Mouse (Mus musculus): ENCODE data around the gene Bclaf1.

Bclaf1 gene

GRCm38 (mm10) chr10:20314797-20315196, 2.5 kb downstream of the Bclaf1 start:
- no peak for DNase-seq (ENCODE audit: low spot score in 2 of 2)

GRCm38 (mm10) chr10:20317466-20317865, 5.2 kb downstream of the Bclaf1 start:
- DNase-seq (ENCODE audit: low spot score in 2 of 2): no peak

GRCm38 (mm10) chr10:20326226-20326625, 14.0 kb downstream of the Bclaf1 start:
- no peak for DNase-seq (ENCODE audit: low spot score in 2 of 2)

- no peak for DNase-seq (ENCODE audit: low spot score in 2 of 2)
These were observed 19.0 kb downstream of the Bclaf1 start for GRCm38 (mm10) chr10:20331262-20331661.

GRCm38 (mm10) chr10:20337872-20338271, 25.6 kb downstream of the Bclaf1 start:
- DNase-seq (ENCODE audit: low spot score in 2 of 2): no peak

- DNase-seq (ENCODE audit: low spot score in 2 of 2): no peak
These were observed 33.5 kb downstream of the Bclaf1 start for GRCm38 (mm10) chr10:20345736-20346135.

- peak; percentile 88 to 93 for DNase-seq (ENCODE audit: low spot score in 2 of 2)
These were observed 35.3 kb downstream of the Bclaf1 start, which contains the start of gene Mtfr2 for GRCm38 (mm10) chr10:20347285-20348214. Mtfr2 (plus strand) TSS chr10:20347770.

- DNase-seq (ENCODE audit: low spot score in 2 of 2): no peak
These were observed 36.6 kb downstream of the Bclaf1 start for GRCm38 (mm10) chr10:20348894-20349293.

GRCm38 (mm10) chr10:20361542-20362449, 49.5 kb downstream of the Bclaf1 start:
- no peak for DNase-seq (ENCODE audit: low spot score in 2 of 2)

- DNase-seq (ENCODE audit: low spot score in 2 of 2): no peak
These were observed 50.3 kb downstream of the Bclaf1 start for GRCm38 (mm10) chr10:20362450-20363118.

- no peak for DNase-seq (ENCODE audit: low spot score in 2 of 2)
These were observed 59.8 kb downstream of the Bclaf1 start for GRCm38 (mm10) chr10:20372046-20372445.

GRCm38 (mm10) chr10:20377621-20378020, 65.4 kb downstream of the Bclaf1 start:
- no peak for DNase-seq (ENCODE audit: low spot score in 2 of 2)

GRCm38 (mm10) chr10:20379071-20379735, 66.9 kb downstream of the Bclaf1 start:
- no peak for DNase-seq (ENCODE audit: low spot score in 2 of 2)

- DNase-seq (ENCODE audit: low spot score in 2 of 2): peak; percentile 42 to 56
These were observed 68.5 kb downstream of the Bclaf1 start for GRCm38 (mm10) chr10:20380798-20381197.

GRCm38 (mm10) chr10:20381352-20381751, 69.1 kb downstream of the Bclaf1 start:
- no peak for DNase-seq (ENCODE audit: low spot score in 2 of 2)

GRCm38 (mm10) chr10:20382807-20383419, 70.6 kb downstream of the Bclaf1 start:
- DNase-seq (ENCODE audit: low spot score in 2 of 2): no peak

GRCm38 (mm10) chr10:20390568-20390967, 78.3 kb downstream of the Bclaf1 start:
- DNase-seq (ENCODE audit: low spot score in 2 of 2): no peak
